Mouse (Mus musculus) myocyte (in vitro differentiated cells): ENCODE measurements around the gene Rxfp3. TPM values are rescaled to one million over a fixed set of nuclear protein-coding genes. Genes with fewer than 3 reads are reported as not detected.

Experiments
- H3K27me3 ChIP-seq: one replicate; pipeline ENCODE4 v1.6.1; 2011; ENCODE audit not compliant: control insufficient read depth, insufficient read depth, insufficient read length
- H3K36me3 ChIP-seq: one replicate; pipeline ENCODE4 v1.6.1; 2011; ENCODE audit not compliant: control insufficient read depth, insufficient read depth
- H3K4me2 ChIP-seq: one replicate; pipeline ENCODE4 v1.6.1; 2011; ENCODE audit warnings: low read depth, control low read depth
- H3K4me3 ChIP-seq: one replicate; pipeline ENCODE4 v1.5.1; 2011; ENCODE audit warnings: mild to moderate bottlenecking, control low read depth, moderate library complexity
- H3K79me2 ChIP-seq: one replicate; pipeline ENCODE4 v1.6.1; 2011; ENCODE audit not compliant: control insufficient read depth, insufficient read depth
- H3ac ChIP-seq: one replicate; pipeline ENCODE4 v1.6.1; 2011; ENCODE audit not compliant: control insufficient read depth, insufficient read length
- CEBPB ChIP-seq: IDR thresholded peaks from 2 replicates; pipeline ENCODE4 v1.6.1; 2011; ENCODE audit warnings: mild to moderate bottlenecking, moderate library complexity; ENCODE audit not compliant: poor library complexity, insufficient read depth, severe bottlenecking
- E2F4 ChIP-seq: IDR thresholded peaks from one replicate; pipeline ENCODE4 v1.6.1; 2011; ENCODE audit warnings: mild to moderate bottlenecking, control low read depth, moderate library complexity; ENCODE audit not compliant: insufficient read depth
- MAX ChIP-seq: IDR thresholded peaks from one replicate; pipeline ENCODE4 v1.6.1; 2011; ENCODE audit warnings: low read depth, mild to moderate bottlenecking, control low read depth
- MYOD1 ChIP-seq, 3 experiments: IDR thresholded peaks; one replicate each; pipeline ENCODE4 v1.6.1; 2011; ENCODE audit warnings: control low read depth in 2 of 3, low read depth in 2 of 3, mild to moderate bottlenecking in 2 of 3, moderate library complexity in 1 of 3; ENCODE audit not compliant: insufficient read length in 2 of 3, control insufficient read depth in 1 of 3
- MYOG ChIP-seq, 3 experiments: IDR thresholded peaks; one replicate each; pipeline ENCODE4 v1.6.1; 2011; ENCODE audit warnings: control low read depth in 2 of 3, low read depth in 2 of 3, mild to moderate bottlenecking in 2 of 3; ENCODE audit not compliant: insufficient read length in 2 of 3, control insufficient read depth in 1 of 3, insufficient read depth in 1 of 3
- POLR2A ChIP-seq: IDR thresholded peaks from one replicate; pipeline ENCODE4 v1.6.1; 2011; ENCODE audit warnings: low read depth, mild to moderate bottlenecking, control low read depth, moderate library complexity; ENCODE audit not compliant: insufficient read length
- POLR2AphosphoS2 ChIP-seq: IDR thresholded peaks from one replicate; pipeline ENCODE4 v1.6.1; 2011; ENCODE audit warnings: low read depth, control low read depth; ENCODE audit not compliant: insufficient read length
- REST ChIP-seq: IDR thresholded peaks from one replicate; pipeline ENCODE4 v1.6.1; 2011; ENCODE audit warnings: mild to moderate bottlenecking, control low read depth, moderate library complexity; ENCODE audit not compliant: insufficient read depth, insufficient read length
- SRF ChIP-seq: IDR thresholded peaks from one replicate; pipeline ENCODE4 v1.6.1; 2011; ENCODE audit warnings: low read depth; ENCODE audit not compliant: control insufficient read depth, insufficient read length
- TCF12 ChIP-seq: IDR thresholded peaks from one replicate; pipeline ENCODE4 v1.6.1; 2011; ENCODE audit warnings: mild to moderate bottlenecking, control low read depth; ENCODE audit not compliant: poor library complexity, insufficient read depth, severe bottlenecking
- TCF3 ChIP-seq: IDR thresholded peaks from one replicate; pipeline ENCODE4 v1.6.1; 2011; ENCODE audit warnings: low read depth, control low read depth; ENCODE audit not compliant: insufficient read length
- USF1 ChIP-seq: IDR thresholded peaks from one replicate; pipeline ENCODE4 v1.6.1; 2011; ENCODE audit warnings: low read depth, mild to moderate bottlenecking, control low read depth, moderate library complexity
- polyA plus RNA-seq: library from polyadenylated mRNA; unstranded; fragments of >200 nt; fragmentation: generic; extraction: Trizol; gene quantifications from one replicate; pipeline ENCODE4 v1.2.1, GENCODE M21; 2012; ENCODE audit warnings: missing spikeins

The Rxfp3 gene
- polyA plus RNA-seq, 1 experiment = 0.02 TPM

DNA sequence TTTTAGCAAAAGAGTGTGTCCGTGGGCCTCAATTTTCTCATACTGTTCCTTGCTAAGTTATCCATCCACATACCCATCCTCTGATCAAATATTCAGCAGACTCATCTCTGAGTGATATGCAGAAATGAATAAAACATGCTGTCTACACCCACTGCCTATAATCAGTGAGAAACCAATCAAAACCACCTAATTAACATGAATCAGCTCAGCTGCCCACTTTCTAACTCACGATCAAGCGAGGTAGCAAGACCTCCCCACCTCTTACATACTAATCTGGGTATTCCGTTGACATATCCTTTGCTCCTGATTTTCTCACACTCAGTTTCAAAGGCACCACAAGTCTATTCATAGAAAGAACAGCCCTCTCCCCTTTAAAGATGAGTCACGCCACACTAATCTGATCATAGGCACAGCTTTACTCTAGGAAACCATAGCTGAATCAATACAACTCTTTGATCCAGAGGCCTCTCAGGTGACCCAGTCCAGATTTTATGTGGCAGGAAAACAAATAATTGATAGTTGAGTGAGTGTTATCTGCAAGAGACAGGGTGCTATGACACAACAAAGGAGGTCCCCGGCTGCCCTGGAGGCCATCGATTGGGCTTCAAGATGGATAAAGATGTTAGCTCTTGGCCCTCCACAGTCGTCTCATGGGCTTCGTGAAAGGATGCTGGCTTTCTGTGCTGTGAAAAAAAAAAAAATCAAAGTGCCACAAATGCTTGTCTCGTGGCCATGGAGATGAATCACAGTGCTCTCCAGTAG is 16.1 kb upstream of the Rxfp3 start:
- Histone ChIP-seq H3K27me3 (no peaks in the 10 kb centered on the region), H3K4me3 (no peak overlapping the region)
- no peak for TF ChIP-seq MYOG (IDR thresholded peaks at IDR 0.05; ENCODE audit: control insufficient read depth in 1 of 3, insufficient read depth in 1 of 3, insufficient read length in 2 of 3, low read depth in 2 of 3)
- TF ChIP-seq TCF3 = no peak
- TF ChIP-seq SRF = no peak
- TF ChIP-seq USF1 = no peak
- TF ChIP-seq CEBPB = no peak
- TF ChIP-seq TCF12 = no peak
- no peak for TF ChIP-seq E2F4
- no peak for TF ChIP-seq REST
- no peak for TF ChIP-seq MYOD1 (IDR thresholded peaks at IDR 0.05; ENCODE audit: control insufficient read depth in 1 of 3, insufficient read length in 2 of 3, low read depth in 2 of 3)

DNA sequence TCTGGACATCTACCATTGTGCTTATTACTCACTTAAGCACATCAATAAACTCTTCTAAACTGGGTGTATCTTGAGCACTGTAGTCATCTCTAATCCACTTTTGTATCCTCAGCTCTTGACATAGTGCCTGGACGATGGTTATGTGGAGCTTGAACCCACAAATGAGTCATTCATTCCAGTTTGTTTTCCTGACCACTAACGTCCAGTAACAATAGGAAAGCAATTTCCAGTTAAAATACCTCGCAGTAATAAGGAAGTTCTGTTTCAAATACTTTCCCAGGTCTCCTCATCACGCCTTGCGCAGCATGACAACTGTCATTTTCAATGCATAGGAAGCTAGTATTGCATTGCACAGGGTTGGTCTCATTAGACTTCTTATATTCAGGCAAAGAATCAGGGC is 5.0 kb upstream of the Rxfp3 start:
- Histone ChIP-seq H3K4me3 (no peak overlapping the region), H3K79me2 (no peaks in the 10 kb centered on the region), H3ac (no peak overlapping the region), H3K36me3 (no peaks in the 10 kb centered on the region), H3K4me2 (peak overlapping the region; percentile 1), H3K27me3 (peaks cover 2% of the 10 kb centered on the region)
- no peak for TF ChIP-seq POLR2A

More for the DNA sequence above, 16.1 kb upstream of the Rxfp3 start:
- Histone ChIP-seq H3ac (no peak overlapping the region), H3K36me3 (no peaks in the 10 kb centered on the region), H3K79me2 (no peaks in the 10 kb centered on the region), H3K4me2 (no peak overlapping the region)

DNA sequence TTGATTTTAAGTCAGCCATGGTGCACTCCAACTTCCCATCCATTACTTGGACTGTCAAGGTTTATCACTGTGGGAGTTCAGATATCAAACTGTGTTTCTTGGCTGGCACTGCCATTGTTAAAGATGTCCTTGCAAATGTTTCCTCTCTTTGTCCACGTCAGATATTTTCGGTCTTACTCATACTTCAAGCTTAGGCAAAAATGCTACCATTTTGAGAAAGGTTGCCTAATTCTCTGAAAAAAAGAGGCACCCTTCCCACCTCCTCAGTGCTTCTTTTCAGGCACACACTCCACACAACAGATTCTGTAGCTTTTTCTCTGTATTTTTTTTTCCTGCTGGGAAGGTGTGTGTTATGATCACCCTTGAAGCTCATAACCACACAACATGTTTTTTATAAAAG is 3.4 kb upstream of the Rxfp3 start:
- Histone ChIP-seq H3K4me3 (no peak overlapping the region), H3K79me2 (no peaks in the 10 kb centered on the region), H3K36me3 (no peaks in the 10 kb centered on the region), H3K4me2 (no peak overlapping the region), H3ac (no peak overlapping the region), H3K27me3 (peaks cover 18% of the 10 kb centered on the region)
- TF ChIP-seq SRF (no peak), MYOD1 (IDR thresholded peaks at IDR 0.05; ENCODE audit: control insufficient read depth in 1 of 3, insufficient read length in 2 of 3, low read depth in 2 of 3) (no peak), POLR2A (no peak), CEBPB (no peak), POLR2AphosphoS2 (no peak), REST (no peak), E2F4 (no peak), TCF12 (no peak), MAX (no peak), TCF3 (no peak)

DNA sequence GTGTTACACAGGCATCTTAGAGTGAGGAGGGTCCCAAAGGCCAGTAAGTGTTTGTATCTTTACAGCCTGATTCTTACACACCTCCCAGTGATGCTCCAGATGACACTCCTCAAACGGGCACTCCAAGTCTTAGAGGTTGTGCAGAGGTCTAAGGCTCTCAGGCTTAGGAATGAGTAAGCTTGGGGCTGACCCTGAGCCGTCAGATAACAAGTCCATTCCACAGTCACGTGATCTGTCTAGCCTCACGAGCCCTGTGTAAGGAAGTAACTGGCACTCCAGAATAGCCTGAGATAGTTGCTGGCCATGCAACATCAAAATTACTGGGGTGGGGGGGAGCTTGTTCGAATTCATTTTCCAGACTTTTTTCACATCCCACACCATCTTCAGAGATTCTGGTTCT is 2.3 kb upstream of the Rxfp3 start:
- peaks cover 29% of the 10 kb centered on the region for H3K27me3 ChIP-seq
- TF ChIP-seq USF1 = peak; percentile 48
- TF ChIP-seq E2F4 = no peak
- TF ChIP-seq POLR2AphosphoS2 = no peak
- no peak for TF ChIP-seq TCF3
- TF ChIP-seq SRF = no peak
- TF ChIP-seq MAX = no peak
- TF ChIP-seq TCF12 = no peak
- H3K79me2 ChIP-seq = no peaks in the 10 kb centered on the region
- H3K4me2 ChIP-seq = no peak overlapping the region
- no peaks in the 10 kb centered on the region for H3K36me3 ChIP-seq
- no peak overlapping the region for H3K4me3 ChIP-seq
- no peak overlapping the region for H3ac ChIP-seq

DNA sequence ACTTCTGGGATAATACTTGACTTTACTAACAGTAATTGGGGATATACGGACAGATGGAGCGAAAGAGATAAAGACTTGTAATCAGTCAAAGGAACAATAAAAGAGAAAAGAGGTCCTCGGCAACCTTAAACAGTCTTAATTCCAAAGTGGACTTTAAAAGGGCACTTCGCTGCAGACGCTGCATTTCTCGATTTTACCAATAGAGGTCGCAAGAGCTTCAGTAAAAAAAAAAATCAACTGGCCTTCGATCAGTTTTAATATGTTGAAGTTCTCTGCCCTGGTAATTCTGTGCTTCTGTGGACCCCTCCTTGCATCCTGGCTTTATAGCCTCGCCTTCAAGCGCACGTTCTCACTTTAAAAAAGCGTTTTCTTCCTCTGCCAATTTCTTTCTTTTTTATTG is 685 bp upstream of the Rxfp3 start:
- no peak overlapping the region for H3K4me2 ChIP-seq
- no peaks in the 10 kb centered on the region for H3K79me2 ChIP-seq
- TF ChIP-seq POLR2AphosphoS2 = no peak
- TF ChIP-seq SRF = no peak
- TF ChIP-seq MAX = no peak
- no peak overlapping the region for H3K4me3 ChIP-seq
- no peaks in the 10 kb centered on the region for H3K36me3 ChIP-seq
- no peak overlapping the region for H3ac ChIP-seq
- H3K27me3 ChIP-seq = peaks cover 31% of the 10 kb centered on the region

DNA sequence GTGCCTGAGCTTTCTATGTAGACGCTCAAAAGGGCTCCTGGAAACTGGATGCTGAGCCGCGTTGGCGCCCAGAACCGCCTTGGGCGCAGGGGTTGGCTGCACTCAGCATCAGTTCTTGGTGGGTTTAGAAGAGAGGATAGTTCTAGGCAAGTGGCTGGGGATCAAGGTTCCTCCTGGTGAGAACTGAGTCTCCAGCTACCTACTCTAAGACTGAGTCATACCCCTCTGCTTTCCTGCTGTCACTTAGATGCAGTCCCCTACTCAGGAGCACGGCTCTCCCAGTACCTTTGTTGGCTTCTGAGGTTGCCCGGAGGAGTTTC is 455 bp downstream of the Rxfp3 start:
- Histone ChIP-seq H3K4me3 (no peak overlapping the region), H3K79me2 (no peaks in the 10 kb centered on the region), H3K27me3 (peaks cover 36% of the 10 kb centered on the region), H3K4me2 (peak overlapping the region; percentile 75), H3ac (no peak overlapping the region), H3K36me3 (no peaks in the 10 kb centered on the region)
- TF ChIP-seq SRF (no peak), MYOG (IDR thresholded peaks at IDR 0.05; ENCODE audit: control insufficient read depth in 1 of 3, insufficient read depth in 1 of 3, insufficient read length in 2 of 3, low read depth in 2 of 3) (no peak), MYOD1 (IDR thresholded peaks at IDR 0.05; ENCODE audit: control insufficient read depth in 1 of 3, insufficient read length in 2 of 3, low read depth in 2 of 3) (no peak), TCF12 (no peak), TCF3 (no peak), E2F4 (no peak), POLR2A (no peak)
